24 mouse cellular contexts compared by ENCODE assay signal in genomic region chr11:76628613-76629012, GRCm38 (mm10). TPM values are rescaled to one million over a fixed set of nuclear protein-coding genes. Genes with fewer than 3 reads are reported as not detected.
DNase-seq lines count a peak whose midpoint lies in the region; ATAC-seq and TF ChIP-seq lines count a peak whose summit lies in the region.
"Had no signal": no experiment of that assay in that cellular context is flagged by ENCODE, and none has a peak within 500 bp of the region (broad histone marks: within the 10 kb centered on the region; RNA-seq: fewer than 3 reads in every experiment).

No protein-coding gene starts in this region.

- peak; percentile 93 to 99 for TF ChIP-seq EP300 in MEL (IDR thresholded peaks at IDR 0.05; ENCODE audit: low read depth in 1 of 2, low read length in 2 of 2)

- ATAC-seq in liver, embryonic 11.5 days (replicated peaks; ENCODE audit: low FRiP score), result no peak
- peak; percentile 92 for ATAC-seq in common myeloid progenitor, adult 5-6 weeks (replicated peaks; ENCODE audit: low read depth, poor library complexity, severe bottlenecking)
- peak; percentile 93 for ATAC-seq in megakaryocyte, adult 5-6 weeks (ENCODE audit: poor library complexity, severe bottlenecking)
- ATAC-seq in forebrain, embryonic 16.5 days, result no peak
- ATAC-seq: forebrain, embryonic 13.5 days; hindbrain, embryonic 16.5 days had no signal

- no peak overlapping the region for H3K4me3 ChIP-seq in liver, adult 2 months (ENCODE audit: insufficient read depth, low read depth, low read length)
- no peak overlapping the region for H3K4me3 ChIP-seq in liver, embryonic 11.5 days (ENCODE audit: low read depth, low read length)
- no peak overlapping the region for H3K4me3 ChIP-seq in MEL (ENCODE audit: control insufficient read depth in 1 of 2, insufficient read depth in 1 of 2, low read depth in 2 of 2, low read length in 2 of 2)
- H3K4me3 ChIP-seq in forebrain, embryonic 16.5 days (replicated peaks; ENCODE audit: low read length), result no peak overlapping the region
- H3K4me3 ChIP-seq: forebrain, embryonic 13.5 days; heart, embryonic 15.5 days; layer of hippocampus, adult 2 months; liver, embryonic 13.5 days; megakaryocyte, embryonic 14.5 days; neural tube, embryonic 12.5 days had no signal

- peaks cover 2% of the 10 kb centered on the region for H3K27me3 ChIP-seq in liver, adult 2 months (ENCODE audit: control insufficient read depth, insufficient read depth, low read length)
- peaks cover 12% of the 10 kb centered on the region for H3K27me3 ChIP-seq in liver, embryonic 11.5 days (replicated peaks; ENCODE audit: control insufficient read depth, insufficient read depth, low read length)
- no peaks in the 10 kb centered on the region for H3K27me3 ChIP-seq in MEL (ENCODE audit: control insufficient read depth in 1 of 2, insufficient read depth in 2 of 2, low read length in 2 of 2)
- H3K27me3 ChIP-seq in forebrain, embryonic 16.5 days (replicated peaks; ENCODE audit: control insufficient read depth, insufficient read depth, low read length), result no peaks in the 10 kb centered on the region

- no peak for TF ChIP-seq RAD21 in MEL (IDR thresholded peaks at IDR 0.05; ENCODE audit: low read depth, low read length)

- 66% methylated on average over 5 of the region's 5 CpGs for WGBS in liver, adult 2 months
- WGBS in liver, embryonic 11.5 days, result 25% methylated on average over 5 of the region's 5 CpGs
- WGBS in forebrain, embryonic 16.5 days, result 79% methylated on average over 5 of the region's 5 CpGs

- H3K27ac ChIP-seq in liver, adult 2 months (replicated peaks; ENCODE audit: insufficient read depth, low read depth, low read length), result no peak overlapping the region
- H3K27ac ChIP-seq in liver, embryonic 11.5 days (ENCODE audit: low read depth, low read length), result no peak overlapping the region
- peak overlapping the region; percentile 6; the same call in 1 of the 2 replicates for H3K27ac ChIP-seq in MEL (ENCODE audit: control insufficient read depth, low read depth, low read length)
- H3K27ac ChIP-seq in forebrain, embryonic 16.5 days (ENCODE audit: low read length), result no peak overlapping the region
- H3K27ac ChIP-seq: forebrain, embryonic 13.5 days; heart, embryonic 15.5 days; layer of hippocampus, adult 2 months; liver, embryonic 13.5 days; neural tube, embryonic 12.5 days had no signal

- no peak overlapping the region for H3K9ac ChIP-seq in liver, adult 2 months (ENCODE audit: low read depth, low read length)
- no peak overlapping the region for H3K9ac ChIP-seq in liver, embryonic 11.5 days (ENCODE audit: low read depth, low read length)
- no peak overlapping the region for H3K9ac ChIP-seq in MEL (ENCODE audit: control insufficient read depth, low read depth, low read length, poor library complexity, severe bottlenecking)
- no peak overlapping the region for H3K9ac ChIP-seq in forebrain, embryonic 16.5 days (replicated peaks; ENCODE audit: low read depth, low read length)
- H3K9ac ChIP-seq: forebrain, embryonic 13.5 days; heart, embryonic 15.5 days; liver, embryonic 13.5 days; neural tube, embryonic 12.5 days had no signal

- no peaks in the 10 kb centered on the region for H3K4me1 ChIP-seq in liver, adult 2 months (ENCODE audit: control insufficient read depth, insufficient read depth, low read length)
- no peaks in the 10 kb centered on the region for H3K4me1 ChIP-seq in liver, embryonic 11.5 days (replicated peaks; ENCODE audit: control insufficient read depth, insufficient read depth, low read length)
- peaks cover 0 to 11% of the 10 kb centered on the region in 2 experiments; a peak in 2 of 4 replicates for H3K4me1 ChIP-seq in MEL (ENCODE audit: control insufficient read depth in 1 of 2, insufficient read depth in 2 of 2, low read length in 2 of 2)
- 0 out of 2 replicates have a peak, but pooled peaks cover 2% of the 10 kb centered on the region for H3K4me1 ChIP-seq in forebrain, embryonic 16.5 days (replicated peaks; ENCODE audit: control insufficient read depth, insufficient read depth, low read length)

- no peak for TF ChIP-seq CTCF in liver, adult 2 months (IDR thresholded peaks at IDR 0.05; ENCODE audit: low read depth, low read length)
- TF ChIP-seq CTCF in MEL (IDR thresholded peaks at IDR 0.05 in 2 of 3, conservative IDR thresholded peaks at IDR 0.05 in 1 of 3; ENCODE audit: control insufficient read depth in 1 of 3, insufficient read depth in 1 of 3, low read depth in 2 of 3, low read length in 3 of 3, poor library complexity in 1 of 3, severe bottlenecking in 1 of 3), result no peak

- no peak overlapping the region for H3K4me2 ChIP-seq in liver, embryonic 11.5 days
- H3K4me2 ChIP-seq in forebrain, embryonic 16.5 days (ENCODE audit: low read length), result no peak overlapping the region
- H3K4me2 ChIP-seq: forebrain, embryonic 13.5 days; heart, embryonic 15.5 days; liver, embryonic 13.5 days; neural tube, embryonic 12.5 days had no signal

- H3K36me3 ChIP-seq in liver, adult 2 months (ENCODE audit: control insufficient read depth, insufficient read depth, low read length), result no peaks in the 10 kb centered on the region
- H3K36me3 ChIP-seq in liver, embryonic 11.5 days (ENCODE audit: control insufficient read depth, insufficient read depth, low read length), result no peaks in the 10 kb centered on the region
- peaks cover 0 to 11% of the 10 kb centered on the region in 2 experiments; a peak in 2 of 4 replicates for H3K36me3 ChIP-seq in MEL (ENCODE audit: control insufficient read depth in 1 of 2, insufficient read depth in 2 of 2, low read length in 2 of 2)
- H3K36me3 ChIP-seq in forebrain, embryonic 16.5 days (ENCODE audit: control insufficient read depth, insufficient read depth), result no peaks in the 10 kb centered on the region
- H3K36me3 ChIP-seq: heart, embryonic 15.5 days; liver, embryonic 13.5 days; neural tube, embryonic 12.5 days had no signal

- no peaks in the 10 kb centered on the region for H3K79me2 ChIP-seq in liver, adult 2 months (ENCODE audit: control insufficient read depth, insufficient read depth, low read length)
- no peaks in the 10 kb centered on the region for H3K79me2 ChIP-seq in MEL (ENCODE audit: control insufficient read depth, insufficient read depth, low read length, poor library complexity)

- peak; percentile 29 for DNase-seq in liver, adult 2 months (ENCODE audit: extremely low read depth, low read depth, low spot score)
- DNase-seq in liver, embryonic 11.5 days (ENCODE audit: low spot score), result no peak
- peak; percentile 97 for DNase-seq in MEL (ENCODE audit: low read depth, low spot score)
- no peak for DNase-seq in cerebellum, adult 9-10 months
- DNase-seq: cerebellum, postnatal 10 days; kidney, adult 18-20 months; kidney, postnatal 10 days; left cerebral cortex, postnatal 4 days; liver, embryonic 13.5 days; right cerebral cortex, postnatal 14 days; thymus, postnatal 25 days had no signal

- no peaks in the 10 kb centered on the region for H3K9me3 ChIP-seq in liver, embryonic 11.5 days (ENCODE audit: control insufficient read depth, low read length)
- no peaks in the 10 kb centered on the region for H3K9me3 ChIP-seq in MEL (replicated peaks; ENCODE audit: insufficient read depth, low read length)
- no peaks in the 10 kb centered on the region for H3K9me3 ChIP-seq in forebrain, embryonic 16.5 days (ENCODE audit: control insufficient read depth, low read length)
- H3K9me3 ChIP-seq: forebrain, embryonic 13.5 days; heart, embryonic 15.5 days; liver, embryonic 13.5 days had no signal

- TF ChIP-seq POLR2A in liver, adult 2 months (IDR thresholded peaks at IDR 0.05; ENCODE audit: extremely low read depth, insufficient read depth, low read length), result no peak
- no peak for TF ChIP-seq POLR2A in MEL (IDR thresholded peaks at IDR 0.05; ENCODE audit: control insufficient read depth in 1 of 2, insufficient read depth in 1 of 2, low read depth in 1 of 2, low read length in 2 of 2, poor library complexity in 1 of 2)

TF ChIP-seq in MEL, 35 proteins besides CTCF, POLR2A, EP300 and RAD21 (continues in another document):
- TF ChIP-seq UBTF (IDR thresholded peaks at IDR 0.05; ENCODE audit: borderline replicate concordance, insufficient read depth, low read depth, low read length) (no peak), ETS1 (IDR thresholded peaks at IDR 0.05; ENCODE audit: low read depth, low read length) (peak; percentile 90), MXI1 (IDR thresholded peaks at IDR 0.05; ENCODE audit: low read depth, low read length) (no peak)

RNA-seq across cellular contexts. Expression of gene Abr, which starts 6.5 kb away (rescaled TPM):
- total RNA-seq in liver, adult 2 months (2014; rRNA removed), result 3.7 and 3.9 TPM in 2 replicates
- polyA plus RNA-seq in liver, adult 2 months (2012; rRNA removed), result 2.2 and 3.3 TPM in 2 replicates
- 11.6 and 12.9 TPM in 2 replicates for polyA plus RNA-seq in liver, embryonic 11.5 days (2014; fragmentation: Nextera tagmentation; extraction: Ambion mirVana)
- 3.3 and 3.8 TPM in 2 replicates for total RNA-seq in MEL (2012; rRNA removed)
- polyA plus RNA-seq in MEL (2012; ENCODE audit: insufficient read depth in 1 of 2, insufficient read length in 2 of 2, low read depth in 1 of 2, low replicate concordance in 2 of 2, missing spikeins in 1 of 2), result 1 to 10 TPM in 1 of 2 experiments, not detected in 1; 8.8 TPM
- 32.9 and 42.4 TPM in 2 replicates for total RNA-seq in common myeloid progenitor, adult 5-6 weeks (2017)
- 45.8 and 47.9 TPM in 2 replicates for total RNA-seq in megakaryocyte, adult 5-6 weeks (2015)
- 78.4 and 84.4 TPM in 2 replicates for total RNA-seq in megakaryocyte, adult 5-6 weeks (2017)
- 117 and 121 TPM in 2 replicates for polyA plus RNA-seq in forebrain, embryonic 16.5 days (2015; fragmentation: Nextera tagmentation; extraction: Ambion mirVana)

RNA-seq across cellular contexts. Expression of gene Bhlha9, which starts 43.7 kb away (rescaled TPM):
- not detected in 2 replicates for total RNA-seq in liver, adult 2 months (2014; rRNA removed)
- not detected in 2 replicates for polyA plus RNA-seq in liver, adult 2 months (2012; rRNA removed)
- 0.37 TPM in 1 of 2 replicates, not detected in the other for polyA plus RNA-seq in liver, embryonic 11.5 days (2014; fragmentation: Nextera tagmentation; extraction: Ambion mirVana)
- not detected in 2 replicates for total RNA-seq in MEL (2012; rRNA removed)
- polyA plus RNA-seq in MEL (2012; ENCODE audit: insufficient read depth in 1 of 2, insufficient read length in 2 of 2, low read depth in 1 of 2, low replicate concordance in 2 of 2, missing spikeins in 1 of 2), result not detected
- total RNA-seq in common myeloid progenitor, adult 5-6 weeks (2017), result not detected in 2 replicates
- 0.18 TPM in 1 of 2 replicates, not detected in the other for total RNA-seq in megakaryocyte, adult 5-6 weeks (2015)
- not detected in 2 replicates for total RNA-seq in megakaryocyte, adult 5-6 weeks (2017)
- 0.27 and 1.3 TPM in 2 replicates for polyA plus RNA-seq in forebrain, embryonic 16.5 days (2015; fragmentation: Nextera tagmentation; extraction: Ambion mirVana)
- total RNA-seq: adrenal gland, adult 18-20 months; ES-E14; gastrocnemius, adult 18-20 months had no signal
- polyA plus RNA-seq: liver, embryonic 13.5 days; spleen, adult 2 months had no signal

RNA-seq across cellular contexts. Expression of gene Trarg1, which starts 51.0 kb away (rescaled TPM):
- 0.13 and 0.18 TPM in 2 replicates for total RNA-seq in liver, adult 2 months (2014; rRNA removed)
- 0.09 and 0.10 TPM in 2 replicates for polyA plus RNA-seq in liver, adult 2 months (2012; rRNA removed)
- 0.07 TPM in 1 of 2 replicates, not detected in the other for polyA plus RNA-seq in liver, embryonic 11.5 days (2014; fragmentation: Nextera tagmentation; extraction: Ambion mirVana)
- not detected in 2 replicates for total RNA-seq in MEL (2012; rRNA removed)
- polyA plus RNA-seq in MEL (2012; ENCODE audit: insufficient read depth in 1 of 2, insufficient read length in 2 of 2, low read depth in 1 of 2, low replicate concordance in 2 of 2, missing spikeins in 1 of 2), result not detected
- not detected in 2 replicates for total RNA-seq in common myeloid progenitor, adult 5-6 weeks (2017)
- not detected in 2 replicates for total RNA-seq in megakaryocyte, adult 5-6 weeks (2015)
- not detected in 2 replicates for total RNA-seq in megakaryocyte, adult 5-6 weeks (2017)
- 0.24 and 0.27 TPM in 2 replicates for polyA plus RNA-seq in forebrain, embryonic 16.5 days (2015; fragmentation: Nextera tagmentation; extraction: Ambion mirVana)
- total RNA-seq: ES-E14 had no signal
- polyA plus RNA-seq: forebrain, embryonic 13.5 days; liver, embryonic 13.5 days had no signal

Comparison
In these comparisons a context has a peak if more than half of its experiments do, and no peak if none do; other contexts are left out.
1. DNase-seq: peak in liver, adult 2 months (single experiment) and MEL (single experiment); none in liver, embryonic 11.5 days (single experiment) and cerebellum, adult 9-10 months (single experiment).
2. ATAC-seq: peak in common myeloid progenitor, adult 5-6 weeks (single experiment) and megakaryocyte, adult 5-6 weeks (single experiment); none in liver, embryonic 11.5 days (single experiment) and forebrain, embryonic 16.5 days (single experiment).